In the genomic region with DNA sequence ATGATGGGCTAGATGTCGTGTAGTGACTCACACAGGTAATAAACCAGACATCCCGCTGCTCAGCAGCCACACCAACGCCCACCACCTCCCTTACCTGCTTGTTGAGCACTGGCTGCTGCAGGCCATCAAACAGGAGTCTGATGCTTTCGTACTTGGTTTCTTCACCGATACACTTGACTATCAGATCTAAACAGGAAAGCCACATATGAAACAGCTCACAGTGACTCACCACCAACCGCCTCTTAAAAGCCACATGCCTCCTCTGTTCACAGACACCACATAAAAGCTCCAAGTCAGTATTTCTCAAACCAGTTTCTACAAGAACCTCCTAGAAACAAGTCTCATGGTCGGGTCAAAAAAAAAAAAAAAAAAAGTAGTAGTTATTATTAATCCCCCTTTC, we compare ENCODE assay signal across 12 mouse cellular contexts. TPM values are rescaled to one million over a fixed set of nuclear protein-coding genes. Genes with fewer than 3 reads are reported as not detected.
DNase-seq lines count a peak whose midpoint lies in the region; ATAC-seq and TF ChIP-seq lines count a peak whose summit lies in the region.
"Had no signal": no experiment of that assay in that cellular context is flagged by ENCODE, and none has a peak within 500 bp of the region (broad histone marks: within the 10 kb centered on the region; RNA-seq: fewer than 3 reads in every experiment).

No protein-coding gene starts in this region.

- peak; percentile 67 for ATAC-seq in liver, embryonic 12.5 days
- no peak for ATAC-seq in stomach, postnatal 0 days (ENCODE audit: low FRiP score, low TSS enrichment)

- no peak overlapping the region for H3K4me2 ChIP-seq in liver, embryonic 12.5 days
- no peak overlapping the region for H3K4me2 ChIP-seq in stomach, postnatal 0 days (replicated peaks; ENCODE audit: low read depth)

- WGBS in liver, embryonic 12.5 days (ENCODE audit: insufficient replicate concordance): 22% methylated on average over 7 of the region's 7 CpGs
- WGBS in stomach, postnatal 0 days: 65% methylated on average over 7 of the region's 7 CpGs

- no peak for TF ChIP-seq CTCF in stomach, postnatal 0 days (IDR thresholded peaks at IDR 0.05; ENCODE audit: low read depth)

- H3K27me3 ChIP-seq in liver, embryonic 12.5 days (replicated peaks): no peaks in the 10 kb centered on the region
- no peaks in the 10 kb centered on the region for H3K27me3 ChIP-seq in stomach, postnatal 0 days (ENCODE audit: control insufficient read depth, insufficient read depth, low read length)

- no peaks in the 10 kb centered on the region for H3K9me3 ChIP-seq in liver, embryonic 12.5 days (replicated peaks)
- no peaks in the 10 kb centered on the region for H3K9me3 ChIP-seq in stomach, postnatal 0 days (ENCODE audit: control insufficient read depth, low read length)
- H3K9me3 ChIP-seq: limb, embryonic 10.5 days had no signal

- TF ChIP-seq EP300 in stomach, postnatal 0 days (optimal IDR thresholded peaks at IDR 0.05): no peak

- H3K27ac ChIP-seq in liver, embryonic 12.5 days: no peak overlapping the region
- H3K27ac ChIP-seq in stomach, postnatal 0 days (replicated peaks): no peak overlapping the region
- H3K27ac ChIP-seq: limb, embryonic 10.5 days had no signal

- DNase-seq in CD4-positive helper T cell, adult 2 months (ENCODE audit: low read depth, low spot score): peak; percentile 88
- DNase-seq in MEL-GATA-1-ER (ENCODE audit: extremely low read depth, low read depth): peak; percentile 68
- peak; percentile 16 to 49 for DNase-seq in thymus, adult 18-20 months
- DNase-seq in cerebellum, postnatal 36 days: no peak
- DNase-seq in heart, postnatal 14 days: no peak
- DNase-seq in stomach, postnatal 0 days (ENCODE audit: low spot score): no peak
- DNase-seq: gastrocnemius, postnatal 36 days; heart, postnatal 10 days; kidney, adult 8-10 months; lung, postnatal 10 days had no signal

- intact Hi-C loops in heart, postnatal 14 days (cut with DNase I): no loop called here

- peaks cover 29% of the 10 kb centered on the region for H3K36me3 ChIP-seq in liver, embryonic 12.5 days
- H3K36me3 ChIP-seq in stomach, postnatal 0 days (ENCODE audit: control insufficient read depth, insufficient read depth, low read length): peaks cover 2% of the 10 kb centered on the region; the same call in 1 of the 2 replicates

- H3K9ac ChIP-seq in liver, embryonic 12.5 days: no peak overlapping the region
- no peak overlapping the region for H3K9ac ChIP-seq in stomach, postnatal 0 days (ENCODE audit: low read length)

- H3K4me1 ChIP-seq in liver, embryonic 12.5 days: peaks cover 2% of the 10 kb centered on the region; the same call in 1 of the 2 replicates
- H3K4me1 ChIP-seq in stomach, postnatal 0 days (replicated peaks; ENCODE audit: control insufficient read depth, insufficient read depth): no peaks in the 10 kb centered on the region
- H3K4me1 ChIP-seq: limb, embryonic 10.5 days had no signal

- no peak overlapping the region for H3K4me3 ChIP-seq in liver, embryonic 12.5 days
- H3K4me3 ChIP-seq in stomach, postnatal 0 days (ENCODE audit: low read depth, low read length): no peak overlapping the region
- H3K4me3 ChIP-seq: limb, embryonic 10.5 days had no signal

RNA-seq across cellular contexts. Expression of gene Nt5e, which starts 53.1 kb away (rescaled TPM):
- 6.3 and 6.7 TPM in 2 replicates for polyA plus RNA-seq in liver, embryonic 12.5 days (2016; fragmentation: Nextera tagmentation; extraction: Ambion mirVana)
- 10 to 100 TPM; 15.1 to 15.5 TPM for total RNA-seq in heart, postnatal 14 days (2021)
- 52.7 and 55.9 TPM in 2 replicates for polyA plus RNA-seq in stomach, postnatal 0 days (2015; fragmentation: Nextera tagmentation; extraction: Ambion mirVana)

RNA-seq across cellular contexts. Expression of gene Snx14, which starts 58.7 kb away (rescaled TPM):
- polyA plus RNA-seq in liver, embryonic 12.5 days (2016; fragmentation: Nextera tagmentation; extraction: Ambion mirVana): 14.5 and 16.0 TPM in 2 replicates
- total RNA-seq in heart, postnatal 14 days (2021): 10 to 100 TPM; 27.1 to 29.1 TPM
- 18.2 and 19.8 TPM in 2 replicates for polyA plus RNA-seq in stomach, postnatal 0 days (2015; fragmentation: Nextera tagmentation; extraction: Ambion mirVana)

Comparison
In these comparisons a context has a peak if more than half of its experiments do, and no peak if none do; other contexts are left out.
1. DNase-seq: peak in CD4-positive helper T cell, adult 2 months (single experiment), MEL-GATA-1-ER (single experiment) and thymus, adult 18-20 months (2 of 2); none in cerebellum, postnatal 36 days (0 of 2), heart, postnatal 14 days (0 of 2) and stomach, postnatal 0 days (single experiment).